Comparison of ENCODE assay signal across 8 mouse cellular contexts in the genomic region with DNA sequence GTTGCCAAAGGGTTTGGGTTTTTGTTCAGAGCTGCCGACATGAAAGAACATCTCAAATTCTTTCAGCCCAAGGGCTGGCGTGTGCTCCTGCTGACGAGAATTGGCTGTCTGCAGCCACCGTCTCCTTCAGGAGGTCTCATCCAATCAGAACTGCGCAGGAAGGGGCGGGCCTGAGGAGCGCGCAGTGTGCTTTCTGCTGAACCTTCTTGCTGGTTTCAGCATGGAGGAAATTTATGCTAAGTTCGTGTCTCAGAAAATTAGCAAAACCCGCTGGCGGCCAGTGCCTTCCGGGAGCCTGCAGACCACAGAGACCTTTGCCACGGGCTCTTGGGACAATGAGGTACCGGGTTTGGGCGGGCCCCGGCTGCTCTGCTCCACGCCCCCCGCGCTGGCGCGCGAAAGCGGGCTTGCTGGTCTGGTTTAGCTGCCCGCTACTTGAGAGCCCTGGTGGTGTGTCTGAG. TPM values are rescaled to one million over a fixed set of nuclear protein-coding genes. Genes with fewer than 3 reads are reported as not detected.
DNase-seq lines count a peak whose midpoint lies in the region; ATAC-seq lines count a peak whose summit lies in the region.

A gene (plus strand): TSS at position 162 of the 461 bp plus-strand sequence.

- WGBS in heart, embryonic 15.5 days, result under 1% methylated on average over 24 of the region's 24 CpGs
- under 1% methylated on average over 24 of the region's 24 CpGs for WGBS in liver, embryonic 15.5 days (ENCODE audit: insufficient replicate concordance)
- WGBS in neural tube, embryonic 12.5 days, result under 1% methylated on average over 24 of the region's 24 CpGs

- H3K9ac ChIP-seq in heart, embryonic 15.5 days, result peak within 1 kb of the TSS; percentile 77
- peak within 1 kb of the TSS; percentile 69 for H3K9ac ChIP-seq in liver, embryonic 15.5 days
- H3K9ac ChIP-seq in neural tube, embryonic 12.5 days, result peak within 1 kb of the TSS; percentile 83

- peaks cover 19% of the 10 kb centered on the region for H3K4me1 ChIP-seq in heart, embryonic 15.5 days (replicated peaks)
- peaks cover 30% of the 10 kb centered on the region for H3K4me1 ChIP-seq in liver, embryonic 15.5 days (replicated peaks)
- H3K4me1 ChIP-seq in neural tube, embryonic 12.5 days, result peaks cover 10% of the 10 kb centered on the region

- H3K36me3 ChIP-seq in heart, embryonic 15.5 days, result peaks cover 11% of the 10 kb centered on the region; the same call in 1 of the 2 replicates
- peaks cover 27% of the 10 kb centered on the region for H3K36me3 ChIP-seq in liver, embryonic 15.5 days (replicated peaks)
- peaks cover 24% of the 10 kb centered on the region for H3K36me3 ChIP-seq in neural tube, embryonic 12.5 days

- H3K27me3 ChIP-seq in heart, embryonic 15.5 days, result no peaks in the 10 kb centered on the region
- no peaks in the 10 kb centered on the region for H3K27me3 ChIP-seq in liver, embryonic 15.5 days
- H3K27me3 ChIP-seq in neural tube, embryonic 12.5 days (replicated peaks), result no peaks in the 10 kb centered on the region

- no peaks in the 10 kb centered on the region for H3K9me3 ChIP-seq in heart, embryonic 15.5 days (replicated peaks)
- H3K9me3 ChIP-seq in liver, embryonic 15.5 days (replicated peaks), result no peaks in the 10 kb centered on the region
- H3K9me3 ChIP-seq in neural tube, embryonic 12.5 days, result no peaks in the 10 kb centered on the region

- peak within 1 kb of the TSS; percentile 79 for H3K4me2 ChIP-seq in heart, embryonic 15.5 days
- H3K4me2 ChIP-seq in liver, embryonic 15.5 days, result peak within 1 kb of the TSS; percentile 79
- H3K4me2 ChIP-seq in neural tube, embryonic 12.5 days (replicated peaks), result peak within 1 kb of the TSS; percentile 84

- H3K27ac ChIP-seq in heart, embryonic 15.5 days, result peak within 1 kb of the TSS; percentile 80
- H3K27ac ChIP-seq in liver, embryonic 15.5 days (replicated peaks), result peak within 1 kb of the TSS; percentile 72
- no peak within 1 kb of the TSS for H3K27ac ChIP-seq in neural tube, embryonic 12.5 days

- peak within 1 kb of the TSS; percentile 82 for H3K4me3 ChIP-seq in heart, embryonic 15.5 days
- H3K4me3 ChIP-seq in liver, embryonic 15.5 days (replicated peaks), result peak within 1 kb of the TSS; percentile 92
- H3K4me3 ChIP-seq in neural tube, embryonic 12.5 days, result peak within 1 kb of the TSS; percentile 84

- peak; percentile 85 for DNase-seq in c-Kit-negative CD71-positive TER-119-positive erythroid progenitor cells, embryonic 14.5 days (ENCODE audit: low read depth, low spot score)
- DNase-seq in fibroblast of lung, adult 2 months (ENCODE audit: low read depth), result peak; percentile 73
- peak; percentile 94 to 96 for DNase-seq in kidney, postnatal 36 days
- peak; percentile 85 for DNase-seq in telencephalon, adult 2 months (ENCODE audit: low read depth, low spot score)

- peak; percentile 87 for ATAC-seq in CD4-positive, CD25-positive, alpha-beta regulatory T cell, adult 4 months
- ATAC-seq in heart, embryonic 15.5 days (replicated peaks; ENCODE audit: insufficient number of reproducible peaks, insufficient read depth, low FRiP score, low read depth), result peak; percentile 75
- ATAC-seq in liver, embryonic 15.5 days (ENCODE audit: insufficient read depth), result peak; percentile 59
- ATAC-seq in neural tube, embryonic 12.5 days (ENCODE audit: low FRiP score, low read depth), result peak; percentile 78

RNA-seq across cellular contexts. Expression of the gene that starts here (rescaled TPM):
- polyA plus RNA-seq in CD4-positive, CD25-positive, alpha-beta regulatory T cell, adult 4 months (2017; shearing (Covaris generic)), result 10 to 100 TPM; 28.1 to 31.3 TPM
- polyA plus RNA-seq in heart, embryonic 15.5 days (2015; fragmentation: Nextera tagmentation; extraction: Ambion mirVana), result 26.8 and 31.3 TPM in 2 replicates
- 21.2 and 23.8 TPM in 2 replicates for polyA plus RNA-seq in liver, embryonic 15.5 days (2015; fragmentation: Nextera tagmentation; extraction: Ambion mirVana)
- polyA plus RNA-seq in neural tube, embryonic 12.5 days (2016; fragmentation: Nextera tagmentation; extraction: Ambion mirVana), result 40.5 and 43.2 TPM in 2 replicates
